Mouse (Mus musculus) MEL (cell line): ENCODE measurements around the gene Serpinb3c. TPM values are rescaled to one million over a fixed set of nuclear protein-coding genes. Genes with fewer than 3 reads are reported as not detected.
"Not testable (repeated sequence)": the region's sequence is repeated elsewhere in the genome, so short reads cannot be mapped to it uniquely, and the experiment has no call there.

ENCODE experiments used
- DNase-seq: peaks from one replicate; pipeline ENCODE4 v3.0.0; 2011; ENCODE audit warnings: low read depth, low spot score
- H3K27ac ChIP-seq: 2 replicates; pipeline ENCODE4 v1.5.1; 2012; ENCODE audit warnings: low read depth, mild to moderate bottlenecking, control low read depth, low read length, moderate library complexity; ENCODE audit not compliant: control insufficient read depth
- H3K27me3 ChIP-seq, 2 experiments: fragments of 150-350 bp in 1 of 2; sonication (generic) in 1 of 2; 2 replicates each; pipeline ENCODE4 v1.6.1; 2012; ENCODE audit warnings: low read length in 2 of 2, mild to moderate bottlenecking in 2 of 2, improper control_type of control experiment in 1 of 2, moderate library complexity in 1 of 2; ENCODE audit not compliant: insufficient read depth in 2 of 2, control insufficient read depth in 1 of 2
- H3K36me3 ChIP-seq, 2 experiments: 2 replicates each; pipeline ENCODE4 v1.6.1; 2012 to 2014; ENCODE audit warnings: low read length in 2 of 2, improper control_type of control experiment in 1 of 2, inconsistent platforms in 1 of 2, mild to moderate bottlenecking in 1 of 2; ENCODE audit not compliant: insufficient read depth in 2 of 2, control insufficient read depth in 1 of 2
- H3K4me1 ChIP-seq, 2 experiments: fragments of 150-350 bp in 1 of 2; sonication (generic) in 1 of 2; 2 replicates each; pipeline ENCODE4 v1.6.1; 2012; ENCODE audit warnings: low read length in 2 of 2, improper control_type of control experiment in 1 of 2, mild to moderate bottlenecking in 1 of 2; ENCODE audit not compliant: insufficient read depth in 2 of 2, control insufficient read depth in 1 of 2
- H3K4me3 ChIP-seq, 2 experiments: fragments of 150-350 bp in 1 of 2; sonication (generic) in 1 of 2; 2 replicates each; pipeline ENCODE4 v1.5.1; 2012; ENCODE audit warnings: low read depth in 2 of 2, low read length in 2 of 2, mild to moderate bottlenecking in 2 of 2, moderate library complexity in 2 of 2, control low read depth in 1 of 2, improper control_type of control experiment in 1 of 2; ENCODE audit not compliant: control insufficient read depth in 1 of 2, insufficient read depth in 1 of 2
- H3K79me2 ChIP-seq: 2 replicates; pipeline ENCODE4 v1.6.1; 2012; ENCODE audit warnings: mild to moderate bottlenecking, low read length, moderate library complexity; ENCODE audit not compliant: control insufficient read depth, poor library complexity, insufficient read depth
- H3K9ac ChIP-seq: 2 replicates; pipeline ENCODE4 v1.6.1; 2012; ENCODE audit warnings: low read depth, mild to moderate bottlenecking, control low read depth, low read length, moderate library complexity; ENCODE audit not compliant: control insufficient read depth, poor library complexity, severe bottlenecking
- H3K9me3 ChIP-seq: fragments of 150-350 bp; sonication (generic); replicated peaks from 2 replicates; pipeline ENCODE4 v1.6.1; 2012; ENCODE audit warnings: mild to moderate bottlenecking, low read length, improper control_type of control experiment, moderate library complexity; ENCODE audit not compliant: insufficient read depth
- CTCF ChIP-seq, 3 experiments: IDR thresholded peaks in 2 of 3; conservative IDR thresholded peaks in 1 of 3; 2 replicates each; pipeline ENCODE4 v1.5.1; 2011 to 2012; ENCODE audit warnings: low read length in 3 of 3, low read depth in 2 of 3, mild to moderate bottlenecking in 2 of 3, improper control_type of control experiment in 1 of 3, inconsistent platforms in 1 of 3, mixed read lengths in 1 of 3, moderate library complexity in 1 of 3; ENCODE audit not compliant: control insufficient read depth in 1 of 3, insufficient read depth in 1 of 3, poor library complexity in 1 of 3, severe bottlenecking in 1 of 3
- RAD21 ChIP-seq: IDR thresholded peaks from 2 replicates; pipeline ENCODE4 v1.6.1; 2011; ENCODE audit warnings: mild to moderate bottlenecking, low read depth, low read length, improper control_type of control experiment
- SMC3 ChIP-seq: IDR thresholded peaks from 2 replicates; pipeline ENCODE4 v1.6.1; 2011; ENCODE audit warnings: low read depth, low read length, improper control_type of control experiment
- ZC3H11A ChIP-seq: IDR thresholded peaks from 2 replicates; pipeline ENCODE4 v1.6.1; 2012; ENCODE audit warnings: low read depth, mild to moderate bottlenecking, inconsistent platforms, low read length, improper control_type of control experiment
- polyA plus RNA-seq, 2 experiments: library from polyadenylated mRNA; stranded (reverse) in 1 of 2; unstranded in 1 of 2; fragments of >175 nt in 1 of 2; fragments of >200 nt in 1 of 2; gene quantifications; 2 replicates each; pipeline versions ENCODE4 v1.2.1 to v1.2.4; 2012; ENCODE audit warnings: low replicate concordance in 2 of 2, low read depth in 1 of 2; ENCODE audit not compliant: insufficient read length in 2 of 2, insufficient read depth in 1 of 2, missing spikeins in 1 of 2
- total RNA-seq: library from RNA; depleted of rRNA; stranded (reverse); fragments of 300-350 nt; gene quantifications from 2 replicates; pipeline ENCODE4 v1.2.3, GENCODE M21; 2012; rRNA removed

Serpinb3c gene
- not detected in 2 replicates for total RNA-seq
- not detected for polyA plus RNA-seq

- H3K79me2 ChIP-seq, H3K4me1 ChIP-seq, DNase-seq, H3K27me3 ChIP-seq, H3K27ac ChIP-seq, H3K9ac ChIP-seq, H3K36me3 ChIP-seq, H3K4me3 ChIP-seq, H3K9me3 ChIP-seq: not testable (repeated sequence)
These were observed at the start of gene Serpinb3c, which contains the start of gene Serpinb3b for GRCm38 (mm10) chr1:107278261-107278660. Serpinb3c (minus strand) TSS chr1:107278371. Serpinb3b (minus strand) TSS chr1:107278361.

GRCm38 (mm10) chr1:107243170-107243569 lies 35.0 kb downstream of the Serpinb3c start:
- H3K9me3 ChIP-seq, H3K79me2 ChIP-seq, H3K4me1 ChIP-seq: not testable (repeated sequence)
- TF ChIP-seq CTCF (IDR thresholded peaks at IDR 0.05 in 2 of 3, conservative IDR thresholded peaks at IDR 0.05 in 1 of 3; ENCODE audit: control insufficient read depth in 1 of 3, insufficient read depth in 1 of 3, low read depth in 2 of 3, low read length in 3 of 3, poor library complexity in 1 of 3, severe bottlenecking in 1 of 3), result peak; percentile 16 to 73 (median 69); a peak in 4 of 6 replicates
- TF ChIP-seq SMC3, result peak; percentile 92
- TF ChIP-seq ZC3H11A, result peak; percentile 81
- peak; percentile 80 for TF ChIP-seq RAD21
- TF ChIP-seq, all 39 proteins: peak for 4; not testable (repeated sequence) for 35
- H3K36me3 ChIP-seq, H3K9ac ChIP-seq, H3K4me3 ChIP-seq, H3K27me3 ChIP-seq, H3K27ac ChIP-seq: not testable (repeated sequence)
- DNase-seq, result peak; percentile 19

Other genes starting within 250 kb of the Serpinb3c start
- gene Serpinb3a, start 226.1 kb downstream of the Serpinb3c start, total RNA-seq, result not detected in 2 replicates
- not detected for gene Serpinb3a, start 226.1 kb downstream of the Serpinb3c start, polyA plus RNA-seq
- not detected in 2 replicates for gene Serpinb3d, start 194.9 kb downstream of the Serpinb3c start, total RNA-seq
- gene Serpinb3d, start 194.9 kb downstream of the Serpinb3c start, polyA plus RNA-seq, result not detected
- not detected in 2 replicates for gene Serpinb3b, start within 50 bp of the Serpinb3c start, total RNA-seq
- not detected for gene Serpinb3b, start within 50 bp of the Serpinb3c start, polyA plus RNA-seq
- gene Serpinb11, start 82.8 kb upstream of the Serpinb3c start, total RNA-seq, result not detected in 2 replicates
- not detected for gene Serpinb11, start 82.8 kb upstream of the Serpinb3c start, polyA plus RNA-seq
- gene Serpinb7, start 121.3 kb upstream of the Serpinb3c start, total RNA-seq, result not detected in 2 replicates
- gene Serpinb7, start 121.3 kb upstream of the Serpinb3c start, polyA plus RNA-seq, result not detected
- not detected in 2 replicates for gene Serpinb2, start 233.1 kb upstream of the Serpinb3c start, total RNA-seq
- not detected for gene Serpinb2, start 233.1 kb upstream of the Serpinb3c start, polyA plus RNA-seq